Mouse (Mus musculus) cortical plate, adult 2 months (tissue): ENCODE results near the gene Scd4. TPM values are rescaled to one million over a fixed set of nuclear protein-coding genes. Genes with fewer than 3 reads are reported as not detected.

Experiments used
- H3K27ac ChIP-seq: fragments of 200-500 bp; 2 replicates; pipeline ENCODE4 v1.5.1; 2012; ENCODE audit warnings: low read length, control low read depth, inconsistent platforms; ENCODE audit not compliant: insufficient read depth
- H3K4me1 ChIP-seq: fragments of 200-500 bp; 2 replicates; pipeline ENCODE4 v1.6.1; 2011; ENCODE audit warnings: low read length; ENCODE audit not compliant: control insufficient read depth, insufficient read depth
- H3K4me3 ChIP-seq: fragments of 200-500 bp; 2 replicates; pipeline ENCODE4 v1.5.1; 2011; ENCODE audit warnings: mild to moderate bottlenecking, low read length, control low read depth; ENCODE audit not compliant: insufficient read depth
- CTCF ChIP-seq: fragments of 200-500 bp; IDR thresholded peaks from 2 replicates; pipeline ENCODE4 v1.5.1; 2011; ENCODE audit warnings: mild to moderate bottlenecking, control low read depth, low read length; ENCODE audit not compliant: insufficient read depth; ENCODE audit errors: extremely low read depth
- POLR2A ChIP-seq: fragments of 200-500 bp; IDR thresholded peaks from 2 replicates; pipeline ENCODE4 v1.6.1; 2011; ENCODE audit warnings: mild to moderate bottlenecking, low read length, control low read depth; ENCODE audit not compliant: insufficient read depth; ENCODE audit errors: extremely low read depth
- polyA plus RNA-seq: library from polyadenylated mRNA; depleted of rRNA; stranded (reverse); fragments of >200 nt; gene quantifications from 2 replicates; pipeline ENCODE4 v1.2.3, GENCODE M21; 2012

Scd4 gene
- polyA plus RNA-seq, 1 experiment, result 0.33 TPM

DNA sequence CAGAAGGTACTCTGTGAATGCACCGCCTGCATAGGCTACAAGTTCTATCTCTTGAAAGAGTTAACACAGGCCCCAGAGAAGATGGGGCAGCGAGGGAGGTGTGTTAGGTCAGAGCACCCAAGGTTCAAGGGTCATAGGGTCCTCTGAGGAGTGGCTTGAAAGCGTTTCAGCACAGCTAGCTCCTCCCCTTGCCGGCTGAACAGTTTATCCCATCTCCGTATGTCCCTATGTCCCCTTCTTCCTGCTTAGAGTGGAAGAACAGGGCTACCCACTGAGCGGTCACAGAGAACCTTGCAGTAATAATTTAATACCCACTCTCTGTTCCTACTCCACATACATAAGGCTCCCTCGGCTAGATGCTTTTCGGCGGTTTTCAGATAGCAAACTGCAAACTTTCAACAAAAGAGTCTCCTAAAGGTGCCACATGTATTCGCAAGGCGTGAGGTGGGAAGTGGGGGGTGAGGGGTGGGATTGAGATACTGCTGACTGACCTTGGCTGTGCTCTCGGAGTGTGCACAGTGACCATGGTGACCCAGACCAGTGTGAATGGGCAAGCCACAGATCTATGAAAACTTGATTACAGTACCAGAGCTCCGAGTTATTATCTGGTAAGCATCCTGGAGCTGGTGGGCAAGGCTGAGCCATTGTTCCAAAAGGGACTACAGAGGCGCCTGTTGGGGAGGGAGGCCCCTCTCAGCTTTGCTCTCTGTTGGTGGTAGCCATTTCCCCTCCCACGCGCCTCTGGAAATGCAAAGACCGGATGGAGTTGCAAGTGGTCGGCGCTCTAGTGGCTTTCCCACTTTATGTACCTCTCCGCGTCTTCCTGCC is 39.7 kb upstream of the Scd4 start, which contains the start of gene Scd2:
TSS of gene Scd2 (plus strand) at position 734 of the 828 bp plus-strand sequence.
- H3K4me1 ChIP-seq, result no peaks in the 10 kb centered on the region; the same call in none of the 2 replicates
- TF ChIP-seq POLR2A (no peak), CTCF (no peak)

DNA sequence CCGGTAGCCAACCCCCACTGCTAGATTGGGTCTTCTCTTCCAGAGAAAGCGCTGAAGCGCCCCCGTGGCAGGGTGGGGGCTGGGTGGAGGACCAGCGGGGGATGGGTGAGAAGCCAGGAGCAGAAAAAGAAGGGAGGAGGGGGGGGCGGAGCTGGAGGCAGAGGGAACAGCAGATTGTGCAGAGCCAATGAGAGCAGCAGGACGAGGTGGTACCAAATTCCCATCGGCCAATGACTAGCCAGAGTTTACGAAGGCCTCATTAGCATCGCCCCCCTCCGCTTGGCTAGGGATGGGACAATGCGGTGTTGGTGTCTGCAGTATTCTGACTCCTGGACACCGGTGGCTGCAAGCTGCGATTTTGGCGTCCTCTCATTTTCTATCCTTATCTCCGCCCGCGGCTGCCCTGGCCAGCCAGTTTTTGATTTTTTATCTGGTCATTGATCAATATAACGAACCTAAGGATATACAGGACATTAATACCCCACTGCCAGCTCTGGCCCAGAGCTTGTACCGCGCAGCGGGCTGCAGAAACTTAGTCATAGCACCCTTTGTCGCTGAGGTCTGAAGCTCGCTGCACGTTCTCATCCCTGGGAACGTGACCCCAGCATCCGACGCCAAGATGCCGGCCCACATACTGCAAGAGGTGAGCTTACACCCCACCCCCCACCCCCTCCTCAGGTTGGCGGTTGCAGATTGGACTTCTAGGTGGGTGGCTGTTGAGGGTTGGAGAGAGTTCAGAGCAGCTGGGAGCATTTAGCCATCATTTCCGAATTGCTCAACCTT is 38.9 kb upstream of the Scd4 start:
- peak overlapping the region; percentile 77 for H3K4me3 ChIP-seq
- peak overlapping the region; percentile 83 for H3K27ac ChIP-seq
- TF ChIP-seq POLR2A (peak; percentile 100), CTCF (no peak)
- peaks cover 2% of the 10 kb centered on the region for H3K4me1 ChIP-seq

More for the DNA sequence above, 39.7 kb upstream of the Scd4 start, which contains the start of gene Scd2:
- Histone ChIP-seq H3K27ac (peak within 1 kb of the TSS; percentile 83), H3K4me3 (peak within 1 kb of the TSS; percentile 77)

DNA sequence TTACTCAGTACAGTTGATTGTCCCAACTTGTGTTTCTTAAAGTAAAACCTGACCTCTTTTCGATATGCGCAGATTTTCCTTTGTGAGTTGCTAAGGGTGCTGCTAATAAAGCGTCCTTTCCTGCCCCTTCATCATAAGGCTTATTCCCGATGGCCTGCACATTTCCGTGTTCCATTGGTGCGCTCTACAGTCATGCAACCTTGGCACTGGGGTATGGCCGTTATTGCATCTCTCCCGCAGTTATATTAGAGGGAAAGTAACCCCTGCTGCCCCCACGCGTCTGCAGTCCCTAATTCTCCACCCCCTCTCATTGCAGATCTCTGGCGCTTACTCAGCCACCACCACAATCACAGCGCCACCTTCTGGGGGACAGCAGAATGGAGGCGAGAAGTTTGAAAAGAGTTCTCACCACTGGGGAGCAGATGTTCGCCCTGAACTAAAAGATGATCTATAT is 38.3 kb upstream of the Scd4 start:
- Histone ChIP-seq H3K4me1 (peaks cover 5% of the 10 kb centered on the region), H3K27ac (peak overlapping the region; percentile 83), H3K4me3 (peak overlapping the region; percentile 77)
- TF ChIP-seq POLR2A (peak; percentile 72), CTCF (peak; percentile 83)

DNA sequence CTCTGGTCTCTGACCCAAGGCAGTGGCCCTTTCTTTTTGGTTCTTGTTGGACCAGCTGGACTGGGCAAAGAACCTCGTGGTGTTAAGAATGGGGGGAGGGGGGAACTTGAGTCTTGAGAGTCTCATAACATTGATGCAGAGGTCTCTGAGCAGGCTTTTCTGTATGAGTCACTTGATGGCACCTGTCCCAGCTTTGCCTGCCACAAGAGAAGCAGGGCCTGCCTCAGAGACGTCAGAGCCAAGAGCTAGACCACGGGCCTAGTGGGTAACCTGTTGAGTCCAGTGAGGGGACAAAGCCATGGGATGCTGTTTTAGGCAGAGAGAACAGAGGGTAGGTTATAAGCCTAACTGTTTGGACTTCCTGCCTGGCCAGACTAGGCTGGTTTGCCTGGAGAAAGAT is 37.6 kb upstream of the Scd4 start:
- H3K4me3 ChIP-seq, result peak overlapping the region; percentile 77
- TF ChIP-seq CTCF, result no peak
- no peak for TF ChIP-seq POLR2A
- H3K4me1 ChIP-seq, result peaks cover 8% of the 10 kb centered on the region
- H3K27ac ChIP-seq, result no peak overlapping the region

DNA sequence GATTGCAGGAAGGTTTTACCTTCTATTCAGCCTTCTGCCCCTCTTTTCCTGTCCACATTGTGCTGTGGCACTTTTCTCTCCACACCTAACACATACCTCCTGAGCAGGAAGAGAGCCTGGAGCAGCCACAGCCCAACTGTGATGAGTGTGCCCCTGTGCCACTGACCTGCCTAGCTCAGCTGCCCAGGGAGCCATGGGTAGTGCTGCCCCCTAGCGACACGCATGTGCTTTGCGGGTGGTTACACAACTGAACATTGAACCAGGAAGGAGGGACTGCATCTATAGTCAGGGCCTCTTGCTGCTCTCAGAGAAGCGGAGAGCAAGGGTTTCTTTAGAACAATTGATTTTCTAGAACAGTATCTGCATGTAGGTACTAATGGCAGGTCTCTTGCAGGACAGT is 37.2 kb upstream of the Scd4 start:
- H3K4me1 ChIP-seq, result peaks cover 10% of the 10 kb centered on the region
- TF ChIP-seq CTCF (peak; percentile 98), POLR2A (peak; percentile 53; the same call in 1 of the 2 replicates)
- no peak overlapping the region; the same call in 1 of the 2 replicates for H3K27ac ChIP-seq
- H3K4me3 ChIP-seq, result peak overlapping the region; percentile 77

DNA sequence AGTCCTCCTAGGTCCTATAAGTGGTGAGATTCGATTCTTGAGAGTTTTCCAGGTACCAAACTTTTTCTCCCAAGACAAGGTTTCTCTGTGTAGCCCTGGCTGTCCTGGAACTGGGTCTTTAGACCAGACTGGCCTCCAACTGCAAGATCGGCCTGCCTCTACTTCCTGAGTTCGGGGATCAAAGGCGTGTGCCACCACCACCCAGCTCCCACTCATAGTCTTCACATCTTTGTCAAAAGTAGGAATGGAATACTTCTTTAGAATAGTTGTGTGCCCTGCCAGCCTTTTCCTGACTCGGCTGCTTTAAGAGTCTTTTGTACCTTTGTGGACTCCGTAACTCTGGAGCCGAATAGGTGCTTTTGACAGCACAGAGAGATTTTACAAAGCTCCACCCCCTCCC is 36.7 kb upstream of the Scd4 start:
- TF ChIP-seq POLR2A (no peak), CTCF (no peak)
- H3K4me1 ChIP-seq, result peaks cover 13% of the 10 kb centered on the region

DNA sequence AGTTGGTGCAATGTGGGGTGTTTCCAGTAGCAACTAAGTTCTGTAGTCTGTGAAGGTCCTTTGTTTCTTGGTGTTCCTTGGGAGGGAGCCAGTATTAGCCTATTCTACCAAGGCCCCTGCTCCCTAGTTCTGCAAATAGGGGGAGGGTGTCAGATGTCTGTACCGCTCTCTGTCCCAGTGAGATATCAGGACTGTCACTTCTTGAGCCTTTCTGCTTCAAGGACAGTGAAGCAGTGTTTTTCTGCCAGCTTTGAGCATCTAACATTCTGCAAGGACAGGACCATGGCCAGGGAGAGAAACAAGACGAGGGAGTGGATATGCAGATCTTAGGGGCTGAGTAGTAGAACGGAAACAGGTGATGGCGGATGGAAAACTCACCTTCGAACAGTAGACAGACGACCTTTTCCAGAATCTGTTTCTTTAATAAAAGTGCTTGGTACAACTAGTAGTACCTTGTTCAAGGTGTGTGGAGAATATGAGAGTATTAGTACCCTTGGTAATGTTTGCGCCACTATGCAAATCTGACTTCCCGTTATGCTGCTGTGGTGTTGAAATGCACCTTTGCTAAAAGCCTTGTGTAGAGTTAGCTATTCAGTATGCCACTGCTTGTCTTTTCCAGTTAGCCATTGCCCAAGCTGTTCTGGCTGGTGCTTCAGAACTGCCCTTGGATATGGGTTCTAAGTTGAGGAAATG is 35.7 kb upstream of the Scd4 start:
- TF ChIP-seq POLR2A (no peak), CTCF (no peak)
- Histone ChIP-seq H3K27ac (peak overlapping the region; percentile 30; the same call in 1 of the 2 replicates), H3K4me3 (peak overlapping the region; percentile 77), H3K4me1 (peaks cover 18% of the 10 kb centered on the region)

More for the DNA sequence above, 36.7 kb upstream of the Scd4 start:
- Histone ChIP-seq H3K27ac (no peak overlapping the region; the same call in 1 of the 2 replicates), H3K4me3 (peak overlapping the region; percentile 77)

DNA sequence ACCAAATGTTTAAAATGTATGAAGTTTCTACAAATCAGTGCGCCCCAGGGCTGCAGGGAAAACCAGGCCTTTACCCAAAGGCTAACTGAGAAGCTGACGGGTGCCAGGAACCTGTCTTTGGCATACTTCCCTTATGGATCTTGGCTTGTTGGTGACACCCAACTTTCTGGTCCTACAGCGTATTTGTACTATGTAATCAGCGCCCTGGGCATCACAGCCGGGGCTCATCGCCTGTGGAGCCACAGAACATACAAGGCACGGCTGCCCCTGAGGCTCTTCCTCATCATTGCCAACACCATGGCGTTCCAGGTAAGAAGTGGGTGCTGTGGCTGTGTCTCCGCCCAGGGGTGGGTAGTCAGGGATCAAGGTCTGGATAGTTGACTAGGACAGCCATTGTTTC is 35.0 kb upstream of the Scd4 start:
- peaks cover 22% of the 10 kb centered on the region for H3K4me1 ChIP-seq
- peak overlapping the region; percentile 77 for H3K4me3 ChIP-seq
- no peak for TF ChIP-seq POLR2A
- H3K27ac ChIP-seq, result no peak overlapping the region

DNA sequence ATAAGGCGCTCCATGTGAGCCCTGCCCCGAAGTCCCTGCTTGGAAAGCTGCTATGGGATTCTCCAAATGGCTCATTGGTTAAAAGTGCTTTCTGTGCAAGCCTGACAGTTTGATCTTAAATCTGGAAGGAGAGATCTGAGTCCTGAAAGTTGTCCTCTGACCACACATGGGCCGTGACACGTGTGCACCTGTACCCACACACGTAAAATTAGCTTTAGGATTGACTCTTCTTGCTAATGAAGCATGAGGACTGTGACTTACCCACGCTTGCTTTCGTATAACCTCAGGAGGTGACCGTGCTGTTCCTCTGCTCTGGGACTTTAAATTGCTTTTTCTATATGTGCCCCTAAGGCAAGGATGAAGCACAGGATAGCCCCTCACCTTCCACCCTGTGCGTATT is 33.8 kb upstream of the Scd4 start:
- peaks cover 25% of the 10 kb centered on the region for H3K4me1 ChIP-seq
- H3K4me3 ChIP-seq, result peak overlapping the region; percentile 77
- no peak overlapping the region for H3K27ac ChIP-seq
- TF ChIP-seq POLR2A, result no peak
- no peak for TF ChIP-seq CTCF
